Mouse (Mus musculus) CH12.LX (cell line): ENCODE measurements at regions not wholly inside any gene's neighbourhood (a gene's known extent, or its start where the extent isn't known, plus 50 kb on each side); places are given as distances from the start of the nearest gene placed in this dataset.

ENCODE experiments used
- DNase-seq: peaks from one replicate; pipeline ENCODE4 v3.0.0-alpha.2; 2013; ENCODE audit errors: extremely low read depth
- H3K27ac ChIP-seq: 2 replicates; pipeline ENCODE4 v1.5.1; 2012; ENCODE audit warnings: low read depth, mild to moderate bottlenecking, control low read depth, moderate library complexity; ENCODE audit not compliant: insufficient read depth
- H3K27me3 ChIP-seq: replicated peaks from 2 replicates; pipeline ENCODE3; 2012; ENCODE audit warnings: inconsistent platforms
- H3K36me3 ChIP-seq, 2 experiments: replicated peaks in 1 of 2; 2 replicates each; pipeline versions ENCODE3 to v1.6.1; 2012; ENCODE audit warnings: inconsistent platforms in 1 of 2, low read length in 1 of 2, mild to moderate bottlenecking in 1 of 2, mixed read lengths in 1 of 2, moderate library complexity in 1 of 2; ENCODE audit not compliant: control insufficient read depth in 1 of 2, insufficient read depth in 1 of 2
- H3K4me1 ChIP-seq, 2 experiments: 2 replicates each; pipeline ENCODE4 v1.6.1; 2012; ENCODE audit warnings: inconsistent platforms in 1 of 2, moderate library complexity in 1 of 2; ENCODE audit not compliant: insufficient read depth in 2 of 2, control insufficient read depth in 1 of 2
- H3K4me2 ChIP-seq: 2 replicates; pipeline ENCODE4 v1.6.1; 2012; ENCODE audit warnings: low read depth, mild to moderate bottlenecking, control low read depth; ENCODE audit not compliant: poor library complexity, insufficient read depth, severe bottlenecking
- H3K4me3 ChIP-seq, 3 experiments: fragments of 150-350 bp in 1 of 3; sonication (generic) in 1 of 3; replicated peaks in 1 of 3; 2 replicates each; pipeline versions ENCODE3 to v1.5.1; 2011 to 2012; ENCODE audit warnings: low read depth in 2 of 3, low read length in 2 of 3, mild to moderate bottlenecking in 2 of 3, moderate library complexity in 2 of 3, control low read depth in 1 of 3, improper control_type of control experiment in 1 of 3, inconsistent platforms in 1 of 3, mixed read lengths in 1 of 3; ENCODE audit not compliant: poor library complexity in 1 of 3
- H3K79me2 ChIP-seq: replicated peaks from 2 replicates; pipeline ENCODE4 v1.6.1; 2012; ENCODE audit warnings: mild to moderate bottlenecking, moderate library complexity; ENCODE audit not compliant: control insufficient read depth, poor library complexity, insufficient read depth, severe bottlenecking; ENCODE audit errors: extremely low read depth
- H3K9ac ChIP-seq: 2 replicates; pipeline ENCODE4 v1.6.1; 2012; ENCODE audit warnings: low read depth, mild to moderate bottlenecking, control low read depth, moderate library complexity; ENCODE audit not compliant: insufficient read depth
- H3K9me3 ChIP-seq: replicated peaks from 2 replicates; pipeline ENCODE3; 2012; ENCODE audit warnings: low read length, inconsistent platforms, mixed read lengths
- CHD1 ChIP-seq: IDR thresholded peaks from 2 replicates; pipeline ENCODE4 v1.6.1; 2012; ENCODE audit warnings: low read depth, low read length, improper control_type of control experiment, inconsistent platforms
- ETS1 ChIP-seq: conservative IDR thresholded peaks from 2 replicates; pipeline ENCODE4 v1.6.1; 2012; ENCODE audit warnings: low read depth, mild to moderate bottlenecking, inconsistent platforms, low read length, improper control_type of control experiment, moderate library complexity
- HCFC1 ChIP-seq: IDR thresholded peaks from 2 replicates; pipeline ENCODE4 v1.6.1; 2012; ENCODE audit warnings: low read depth, mild to moderate bottlenecking, inconsistent platforms, low read length, improper control_type of control experiment
- JUN ChIP-seq: IDR thresholded peaks from 2 replicates; pipeline ENCODE4 v1.6.1; 2011; ENCODE audit warnings: low read depth, mild to moderate bottlenecking, low read length, improper control_type of control experiment, moderate library complexity; ENCODE audit not compliant: insufficient read depth
- JUND ChIP-seq: conservative IDR thresholded peaks from 2 replicates; pipeline ENCODE4 v1.6.1; 2011; ENCODE audit warnings: low read depth, low read length, improper control_type of control experiment
- MAFK ChIP-seq: IDR thresholded peaks from 2 replicates; pipeline ENCODE4 v1.6.1; 2011; ENCODE audit warnings: low read length, improper control_type of control experiment; ENCODE audit not compliant: insufficient replicate concordance
- MAX ChIP-seq: IDR thresholded peaks from 2 replicates; pipeline ENCODE4 v1.6.1; 2011; ENCODE audit warnings: low read length, improper control_type of control experiment
- MAZ ChIP-seq: IDR thresholded peaks from 2 replicates; pipeline ENCODE4 v1.6.1; 2012; ENCODE audit warnings: low read depth, mild to moderate bottlenecking, inconsistent platforms, low read length, improper control_type of control experiment, moderate library complexity
- MXI1 ChIP-seq: IDR thresholded peaks from 2 replicates; pipeline ENCODE4 v1.6.1; 2011; ENCODE audit warnings: mild to moderate bottlenecking, low read depth, low read length, improper control_type of control experiment
- NELFE ChIP-seq: IDR thresholded peaks from 2 replicates; pipeline ENCODE4 v1.6.1; 2011; ENCODE audit warnings: low read depth, low read length, improper control_type of control experiment
- SIN3A ChIP-seq: IDR thresholded peaks from 2 replicates; pipeline ENCODE4 v1.6.1; 2012; ENCODE audit warnings: low read length, improper control_type of control experiment, inconsistent platforms
- TBP ChIP-seq: conservative IDR thresholded peaks from 2 replicates; pipeline ENCODE4 v1.6.1; 2011; ENCODE audit warnings: low read depth, low read length, improper control_type of control experiment
- TCF12 ChIP-seq: IDR thresholded peaks from 2 replicates; pipeline ENCODE4 v1.6.1; 2014; ENCODE audit warnings: low read depth, mild to moderate bottlenecking, inconsistent platforms, low read length, improper control_type of control experiment
- UBTF ChIP-seq: IDR thresholded peaks from 2 replicates; pipeline ENCODE4 v1.6.1; 2012; ENCODE audit warnings: low read depth, mild to moderate bottlenecking, inconsistent platforms, low read length, improper control_type of control experiment, moderate library complexity
- USF1 ChIP-seq: IDR thresholded peaks from 2 replicates; pipeline ENCODE4 v1.6.1; 2014; ENCODE audit warnings: low read depth, mild to moderate bottlenecking, inconsistent platforms, low read length, improper control_type of control experiment
- USF2 ChIP-seq: conservative IDR thresholded peaks from 2 replicates; pipeline ENCODE4 v1.6.1; 2011; ENCODE audit warnings: low read depth, low read length, improper control_type of control experiment
- ZKSCAN1 ChIP-seq: IDR thresholded peaks from 2 replicates; pipeline ENCODE4 v1.6.1; 2012; ENCODE audit warnings: low read depth, inconsistent platforms, low read length, improper control_type of control experiment, borderline replicate concordance
- ZNF384 ChIP-seq: IDR thresholded peaks from 2 replicates; pipeline ENCODE4 v1.6.1; 2012; ENCODE audit warnings: low read depth, low read length, improper control_type of control experiment, inconsistent platforms
- dilution Hi-C: fragments of 300-500 bp; cut with MboI; formaldehyde crosslinking; loops from 2 replicates; pipeline ENCODE4 v1.14.3; 2020; ENCODE audit warnings: low sequenced_read_pairs; ENCODE audit not compliant: extremely low pct_unique_long_range_greater_than_20kb, extremely low pct_ligation_motif_present
- in situ Hi-C: fragments of 300-500 bp; cut with MboI; formaldehyde crosslinking; loops from 3 replicates; pipeline ENCODE4 v1.14.3; 2019; ENCODE audit warnings: low sequenced_read_pairs, low pct_ligation_motif_present, low pct_unique_long_range_greater_than_20kb, mixed read lengths

DNA sequence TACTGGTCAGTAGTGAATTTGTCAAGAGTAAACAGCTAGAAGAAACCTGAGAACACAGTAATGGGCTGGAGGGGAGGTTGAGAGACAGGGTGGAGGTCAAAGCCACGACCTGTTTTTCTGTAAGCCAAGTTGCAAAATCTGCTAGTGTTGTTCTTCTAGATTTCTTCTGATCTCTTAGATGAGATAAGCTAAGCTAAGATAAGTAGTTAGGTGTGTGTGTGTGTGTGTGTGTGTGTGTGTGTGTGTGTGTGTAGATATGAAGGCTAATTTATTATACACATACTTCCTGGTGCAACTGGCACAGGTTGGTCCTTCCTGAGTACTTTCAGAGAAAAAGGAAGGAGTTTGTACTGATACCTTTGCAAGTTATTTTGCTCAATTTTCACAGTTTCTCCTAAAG, 172.8 kb downstream of the Tmsb4x start:
- H3K79me2 ChIP-seq = no peaks in the 10 kb centered on the region
- no peaks in the 10 kb centered on the region for H3K36me3 ChIP-seq
- no peaks in the 10 kb centered on the region for H3K9me3 ChIP-seq
- no peak overlapping the region for H3K27ac ChIP-seq
- no peaks in the 10 kb centered on the region for H3K27me3 ChIP-seq
- peaks cover 0 to 4% of the 10 kb centered on the region in 2 experiments; a peak in 1 of 4 replicates for H3K4me1 ChIP-seq
- DNase-seq = no peak
- H3K9ac ChIP-seq = no peak overlapping the region
- in situ Hi-C loops = no loop called here
- dilution Hi-C loops = no loop called here
- TF ChIP-seq TBP (no peak), ETS1 (no peak), USF2 (no peak), ZKSCAN1 (no peak), MXI1 (no peak), JUND (no peak), TCF12 (no peak)
- no peak overlapping the region for H3K4me3 ChIP-seq
- H3K4me2 ChIP-seq = no peak overlapping the region

DNA sequence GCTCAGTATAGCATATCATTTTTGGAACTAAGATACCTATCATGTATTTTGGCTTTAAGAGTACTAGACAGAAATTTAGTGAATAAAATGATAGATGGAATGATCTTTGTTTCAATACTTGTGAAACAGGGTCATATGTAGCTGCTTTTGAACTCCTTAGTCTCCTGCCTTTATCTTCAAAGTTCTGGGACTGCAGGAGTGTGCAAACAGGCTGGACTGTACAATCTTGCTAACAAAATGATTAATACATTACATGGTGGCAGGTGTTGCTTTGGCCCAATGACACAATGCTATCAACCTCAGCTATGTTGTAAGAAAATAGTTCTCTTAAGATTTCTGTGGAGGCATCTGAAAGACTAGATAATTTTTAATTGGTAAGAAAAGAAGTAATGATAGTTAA, 173.5 kb downstream of the Tmsb4x start:
- Histone ChIP-seq H3K79me2 (no peaks in the 10 kb centered on the region), H3K4me1 (peaks cover 0 to 4% of the 10 kb centered on the region in 2 experiments; a peak in 1 of 4 replicates), H3K9ac (no peak overlapping the region), H3K4me2 (no peak overlapping the region), H3K27me3 (no peaks in the 10 kb centered on the region), H3K27ac (no peak overlapping the region)
- in situ Hi-C loops = no loop called here
- dilution Hi-C loops = no loop called here
- no peak for DNase-seq
- TF ChIP-seq CHD1 = no peak
- TF ChIP-seq MAZ = no peak
- no peak for TF ChIP-seq ZNF384
- TF ChIP-seq ZKSCAN1 = no peak
- TF ChIP-seq MAX = no peak
- TF ChIP-seq TBP = no peak
- TF ChIP-seq MAFK = no peak
- no peak for TF ChIP-seq JUND
- no peak for TF ChIP-seq USF2
- TF ChIP-seq NELFE = no peak
- no peak for TF ChIP-seq SIN3A
- no peak for TF ChIP-seq UBTF
- no peak for TF ChIP-seq HCFC1
- no peak for TF ChIP-seq JUN
- TF ChIP-seq USF1 = no peak
- TF ChIP-seq, all 38 proteins: peak for 0
- no peaks in the 10 kb centered on the region for H3K36me3 ChIP-seq
- no peaks in the 10 kb centered on the region for H3K9me3 ChIP-seq
- no peak overlapping the region for H3K4me3 ChIP-seq
